Mouse (Mus musculus) megakaryocyte, embryonic 14.5 days (primary cell): ENCODE measurements at regions not wholly inside any gene's neighbourhood (a gene's known extent, or its start where the extent isn't known, plus 50 kb on each side); places are given as distances from the start of the nearest gene placed in this dataset.

Experiments used
- H3K27me3 ChIP-seq: replicated peaks from 2 replicates; pipeline ENCODE3; 2012; ENCODE audit warnings: inconsistent platforms
- H3K36me3 ChIP-seq: replicated peaks from 2 replicates; pipeline ENCODE3; 2012; ENCODE audit warnings: low read length, inconsistent platforms, mixed read lengths
- H3K4me1 ChIP-seq: 2 replicates; pipeline ENCODE4 v1.6.1; 2012; ENCODE audit warnings: inconsistent platforms
- H3K4me3 ChIP-seq: replicated peaks from 2 replicates; pipeline ENCODE3; 2012; ENCODE audit warnings: moderate library complexity, mild to moderate bottlenecking, inconsistent platforms
- H3K9me3 ChIP-seq: 2 replicates; pipeline ENCODE4 v1.6.1; 2012; ENCODE audit warnings: inconsistent platforms
- FLI1 ChIP-seq: IDR thresholded peaks from 2 replicates; pipeline ENCODE4 v1.6.1; 2012; ENCODE audit warnings: low read length, inconsistent platforms, mixed read lengths
- GATA1 ChIP-seq: IDR thresholded peaks from 3 replicates; pipeline ENCODE4 v1.6.1; 2012; ENCODE audit warnings: mixed read lengths, low read length, inconsistent platforms, borderline replicate concordance

- H3K9me3 ChIP-seq: no peaks in the 10 kb centered on the region
- H3K36me3 ChIP-seq: no peaks in the 10 kb centered on the region
- peaks cover 4% of the 10 kb centered on the region for H3K27me3 ChIP-seq
- no peaks in the 10 kb centered on the region for H3K4me1 ChIP-seq
- TF ChIP-seq FLI1 (no peak), GATA1 (no peak)
- H3K4me3 ChIP-seq: no peak overlapping the region
Observed at GRCm38 (mm10) chr2:75014994-75015728, 189.6 kb downstream of the Mtx2 start.

DNA sequence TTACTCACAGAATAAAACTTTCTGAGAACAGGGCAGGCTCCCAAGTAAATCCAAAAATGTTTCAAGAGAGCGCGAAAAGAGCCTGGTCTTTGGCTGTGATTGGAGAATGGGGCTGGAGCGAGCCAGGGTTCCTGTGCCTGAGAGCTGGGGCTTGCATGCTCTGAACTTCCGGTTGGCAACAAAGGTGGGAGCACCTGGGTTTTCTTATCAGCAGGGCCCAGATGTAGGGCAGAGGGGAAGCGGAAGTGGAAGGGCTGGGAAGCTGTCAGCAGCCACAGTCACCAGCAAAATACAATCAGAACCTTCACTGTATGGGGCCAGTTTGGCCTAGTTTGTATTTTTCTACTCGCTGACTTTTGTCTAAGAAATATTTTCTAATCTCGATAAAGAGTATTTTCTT, 193.9 kb downstream of the Mtx2 start:
- no peak for TF ChIP-seq FLI1
- no peak for TF ChIP-seq GATA1
- H3K27me3 ChIP-seq: peaks cover 5% of the 10 kb centered on the region
- H3K4me3 ChIP-seq: no peak overlapping the region
- no peaks in the 10 kb centered on the region for H3K36me3 ChIP-seq
- H3K9me3 ChIP-seq: 0 out of 2 replicates have a peak, but pooled peaks cover 2% of the 10 kb centered on the region
- H3K4me1 ChIP-seq: no peaks in the 10 kb centered on the region

DNA sequence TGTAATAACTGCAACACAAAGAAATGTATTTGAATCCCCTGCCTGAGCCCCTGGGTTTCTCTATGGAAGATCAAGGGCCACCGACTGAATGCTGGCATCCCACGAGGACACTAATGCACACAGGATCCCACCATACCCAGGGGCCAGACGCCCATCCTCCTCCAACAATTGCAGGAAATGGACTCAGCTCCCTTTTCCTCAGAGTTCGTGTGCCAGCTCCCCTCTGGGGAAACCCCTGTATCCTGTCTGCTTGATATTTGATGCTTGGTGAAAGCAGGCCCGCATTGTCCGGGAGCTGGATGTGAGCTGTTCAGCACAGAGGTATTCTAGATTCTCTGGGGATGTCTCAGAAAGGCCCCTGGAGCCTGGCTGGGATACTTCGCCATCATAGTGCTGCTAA, 196.0 kb downstream of the Mtx2 start:
- TF ChIP-seq FLI1 (no peak), GATA1 (no peak)
- Histone ChIP-seq H3K36me3 (no peaks in the 10 kb centered on the region), H3K4me1 (peaks cover 3% of the 10 kb centered on the region; the same call in 1 of the 2 replicates), H3K4me3 (no peak overlapping the region), H3K27me3 (peaks cover 3% of the 10 kb centered on the region), H3K9me3 (peaks cover 6% of the 10 kb centered on the region; the same call in 1 of the 2 replicates)

DNA sequence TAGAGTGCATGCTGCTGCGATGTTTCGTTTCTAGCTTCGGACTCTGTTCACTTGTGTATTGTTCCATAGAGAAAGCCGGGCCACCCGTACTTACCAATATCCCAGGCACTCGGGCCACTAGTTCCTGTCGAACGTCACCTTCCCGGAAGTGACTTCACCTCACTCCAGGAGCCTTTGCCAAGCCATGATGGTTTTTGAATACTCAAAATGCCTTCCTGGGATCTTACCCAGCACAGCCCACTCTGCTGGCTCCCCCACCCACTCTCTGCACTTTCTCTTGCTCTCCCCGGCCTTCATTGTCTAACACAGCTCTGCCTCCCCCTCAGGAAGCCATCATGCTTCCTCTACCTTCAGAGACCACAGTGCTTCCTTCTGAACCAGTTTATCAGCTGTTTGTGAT, 202.5 kb downstream of the Mtx2 start:
- H3K4me1 ChIP-seq: peaks cover 3% of the 10 kb centered on the region; the same call in 1 of the 2 replicates
- H3K27me3 ChIP-seq: peaks cover 2% of the 10 kb centered on the region
- H3K36me3 ChIP-seq: no peaks in the 10 kb centered on the region
- peaks cover 5% of the 10 kb centered on the region; the same call in 1 of the 2 replicates for H3K9me3 ChIP-seq
- no peak for TF ChIP-seq FLI1
- TF ChIP-seq GATA1: no peak
- no peak overlapping the region for H3K4me3 ChIP-seq

DNA sequence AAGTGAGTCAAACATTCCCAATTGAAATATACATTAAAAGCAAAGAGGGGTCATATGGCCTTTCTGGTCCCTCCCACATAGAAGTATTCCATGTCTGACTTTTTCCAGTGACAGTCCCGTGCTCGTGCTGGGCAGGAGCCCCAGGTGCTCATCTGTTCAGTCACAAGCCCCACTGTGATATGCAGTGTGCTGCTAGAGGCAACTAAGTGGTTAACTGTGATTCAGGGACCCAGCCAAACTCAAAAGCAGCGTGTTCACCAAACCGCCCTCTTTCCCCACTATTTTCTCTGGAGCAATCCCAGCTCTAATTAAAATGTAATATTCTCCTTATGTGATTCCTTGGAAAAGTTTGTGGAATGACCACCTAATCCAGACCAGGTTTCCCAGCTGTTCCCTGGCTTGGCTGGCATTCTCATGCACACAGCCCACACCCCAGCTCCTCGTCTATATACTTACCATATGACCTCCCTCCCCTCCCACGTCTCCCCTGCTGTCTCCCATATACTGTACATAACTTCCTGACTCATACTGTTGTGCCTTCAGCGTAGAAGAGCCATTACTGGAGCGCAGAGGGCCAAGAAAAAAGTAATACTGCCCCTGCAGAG, 203.6 kb downstream of the Mtx2 start:
- peaks cover 3% of the 10 kb centered on the region; the same call in 1 of the 2 replicates for H3K4me1 ChIP-seq
- H3K4me3 ChIP-seq: no peak overlapping the region
- TF ChIP-seq GATA1 (no peak), FLI1 (no peak)
- no peaks in the 10 kb centered on the region for H3K36me3 ChIP-seq
- peaks cover 5% of the 10 kb centered on the region; the same call in 1 of the 2 replicates for H3K9me3 ChIP-seq
- H3K27me3 ChIP-seq: peaks cover 2% of the 10 kb centered on the region

- no peaks in the 10 kb centered on the region for H3K4me1 ChIP-seq
- no peaks in the 10 kb centered on the region for H3K36me3 ChIP-seq
Observed at GRCm38 (mm10) chr2:75034708-75035107, 209.1 kb downstream of the Mtx2 start.

GRCm38 (mm10) chr2:75039066-75039465, 213.5 kb downstream of the Mtx2 start:
- no peaks in the 10 kb centered on the region for H3K27me3 ChIP-seq
- H3K36me3 ChIP-seq: no peaks in the 10 kb centered on the region
- H3K4me1 ChIP-seq: no peaks in the 10 kb centered on the region
- TF ChIP-seq GATA1 (no peak), FLI1 (no peak)
- no peak overlapping the region for H3K4me3 ChIP-seq
- no peaks in the 10 kb centered on the region for H3K9me3 ChIP-seq

More at GRCm38 (mm10) chr2:75034708-75035107, 209.1 kb downstream of the Mtx2 start:
- no peak for TF ChIP-seq GATA1
- no peak for TF ChIP-seq FLI1
- 0 out of 2 replicates have a peak, but pooled peaks cover 2% of the 10 kb centered on the region for H3K9me3 ChIP-seq
- no peak overlapping the region for H3K4me3 ChIP-seq
- H3K27me3 ChIP-seq: no peaks in the 10 kb centered on the region

GRCm38 (mm10) chr2:75046892-75047291, 221.3 kb downstream of the Mtx2 start:
- peaks cover 2% of the 10 kb centered on the region for H3K27me3 ChIP-seq
- no peaks in the 10 kb centered on the region for H3K4me1 ChIP-seq
- 0 out of 2 replicates have a peak, but pooled peaks cover 2% of the 10 kb centered on the region for H3K9me3 ChIP-seq
- no peak overlapping the region for H3K4me3 ChIP-seq
- TF ChIP-seq FLI1 (no peak), GATA1 (no peak)
- H3K36me3 ChIP-seq: no peaks in the 10 kb centered on the region

DNA sequence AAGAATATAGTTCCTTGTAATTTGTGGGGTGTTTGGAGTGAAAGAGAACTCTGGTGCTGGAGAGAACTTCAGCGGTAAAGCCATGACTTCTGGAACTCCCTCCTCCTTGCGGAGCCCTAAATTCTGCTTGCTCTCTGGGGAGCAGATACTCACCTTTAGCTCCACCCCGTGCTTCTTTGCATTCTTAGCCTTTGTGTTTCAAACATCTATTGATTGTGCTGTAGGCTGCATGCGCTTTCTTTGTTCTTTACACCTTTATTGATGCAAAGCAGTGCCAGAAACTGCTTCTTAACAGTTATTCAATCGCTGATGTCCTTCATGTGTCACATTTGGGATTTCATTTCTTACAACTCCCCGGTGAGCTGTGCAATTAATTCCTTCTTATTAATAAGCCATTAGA, 222.5 kb downstream of the Mtx2 start:
- Histone ChIP-seq H3K9me3 (0 out of 2 replicates have a peak, but pooled peaks cover 2% of the 10 kb centered on the region), H3K36me3 (no peaks in the 10 kb centered on the region), H3K4me3 (no peak overlapping the region), H3K27me3 (peaks cover 6% of the 10 kb centered on the region), H3K4me1 (no peaks in the 10 kb centered on the region)
- TF ChIP-seq FLI1: no peak
- TF ChIP-seq GATA1: no peak
